Mouse (Mus musculus): Measurements from ENCODE around the gene Atp2a3. TPM values are rescaled to one million over a fixed set of nuclear protein-coding genes. Genes with fewer than 3 reads are reported as not detected.

Gene Atp2a3
- total RNA-seq (2021): 10 to 100 TPM; 18.5 to 18.6 TPM
- long read RNA-seq, experiment 1, partial matches to known transcripts: 2 of 3 reads
- long read RNA-seq, experiment 1, other reads (novel, unspliced or antisense): 1 of 3 reads
- long read RNA-seq, experiment 2, partial matches to known transcripts: 1 of 4 reads
- long read RNA-seq, experiment 2, other reads (novel, unspliced or antisense): 3 of 4 reads

DNA sequence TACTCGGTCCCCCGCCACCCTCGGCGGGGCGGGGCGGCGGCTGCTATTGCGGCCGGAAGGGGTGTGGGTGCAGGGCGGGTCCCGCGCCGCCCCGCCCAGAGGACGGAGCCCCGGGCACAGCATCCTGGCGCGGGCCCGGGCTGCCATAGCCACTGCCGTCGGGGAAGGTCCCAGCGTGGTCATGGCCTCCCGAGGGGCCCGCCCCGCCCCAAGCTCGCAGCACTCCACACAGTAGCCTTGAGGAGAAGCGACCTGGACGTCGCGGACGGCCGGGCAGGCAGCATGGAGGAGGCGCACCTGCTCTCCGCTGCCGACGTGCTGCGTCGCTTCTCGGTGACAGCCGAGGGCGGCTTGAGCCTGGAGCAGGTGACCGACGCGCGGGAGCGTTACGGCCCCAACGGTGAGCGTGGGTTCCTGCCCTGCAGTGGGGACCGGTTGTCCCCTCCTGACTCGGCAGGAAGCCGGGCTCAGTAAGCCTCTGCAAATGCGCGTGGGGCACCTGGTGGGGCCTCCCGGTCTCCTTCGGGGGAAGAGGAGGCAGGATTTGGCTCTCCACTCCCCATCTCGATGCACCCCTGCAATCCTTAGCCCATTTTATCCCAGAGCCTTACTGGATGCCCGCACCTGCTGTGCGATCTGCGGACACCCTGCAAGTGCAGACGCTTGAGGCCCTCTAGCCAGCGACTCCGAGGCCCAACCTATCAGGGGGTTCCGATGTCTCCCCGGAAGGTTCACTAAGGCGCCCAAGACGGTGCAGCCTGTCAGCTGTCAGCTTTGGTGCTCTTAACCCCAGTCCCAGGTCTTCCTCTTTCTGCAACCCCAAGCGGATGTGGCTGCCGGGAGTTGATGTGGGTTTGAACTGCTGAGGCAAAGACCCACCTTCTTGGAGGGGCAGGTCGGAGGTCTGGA is at the start of gene Atp2a3:
Atp2a3 (plus strand) TSS at position 98 of the 909 bp plus-strand sequence.
- peak; percentile 39 for DNase-seq
- intact Hi-C loops (cut with DNase I; ENCODE audit: low total_unique reads): no loop called here

DNA sequence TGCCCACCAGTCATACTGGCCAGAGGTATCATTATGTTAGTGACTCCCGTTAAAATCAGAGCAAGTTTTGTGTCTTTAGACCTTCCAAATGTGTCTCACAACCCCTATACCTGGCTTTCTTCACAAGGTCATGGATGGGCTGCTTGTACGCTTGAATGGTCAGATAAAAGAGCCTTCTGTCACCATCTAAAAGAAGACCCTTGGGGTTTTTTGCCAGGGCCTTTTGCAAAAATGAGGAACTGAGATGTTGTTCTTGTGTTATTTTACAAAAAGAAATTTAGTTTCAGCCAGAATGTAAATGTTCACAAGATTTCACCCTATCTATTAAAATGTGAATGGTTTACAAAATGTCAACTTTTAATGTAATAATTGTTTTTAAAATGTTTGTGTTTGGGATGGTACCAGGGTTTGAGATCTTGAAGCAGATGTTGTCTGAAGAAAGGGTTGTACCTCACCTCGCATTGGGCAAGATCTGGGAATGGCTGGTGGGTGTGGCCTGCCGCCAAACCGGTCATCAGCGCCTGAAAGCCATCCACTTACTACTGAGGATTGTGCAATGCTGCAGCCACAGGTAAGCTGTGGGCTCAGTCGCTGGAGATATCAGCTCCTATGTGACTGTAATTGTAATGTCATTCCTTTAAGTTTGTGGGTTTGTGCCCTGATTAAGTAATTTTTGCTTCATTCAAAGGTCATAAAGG is 43.5 kb upstream of the Atp2a3 start:
- intact Hi-C loops (cut with DNase I; ENCODE audit: low total_unique reads): no loop called here
- no peak for DNase-seq

DNA sequence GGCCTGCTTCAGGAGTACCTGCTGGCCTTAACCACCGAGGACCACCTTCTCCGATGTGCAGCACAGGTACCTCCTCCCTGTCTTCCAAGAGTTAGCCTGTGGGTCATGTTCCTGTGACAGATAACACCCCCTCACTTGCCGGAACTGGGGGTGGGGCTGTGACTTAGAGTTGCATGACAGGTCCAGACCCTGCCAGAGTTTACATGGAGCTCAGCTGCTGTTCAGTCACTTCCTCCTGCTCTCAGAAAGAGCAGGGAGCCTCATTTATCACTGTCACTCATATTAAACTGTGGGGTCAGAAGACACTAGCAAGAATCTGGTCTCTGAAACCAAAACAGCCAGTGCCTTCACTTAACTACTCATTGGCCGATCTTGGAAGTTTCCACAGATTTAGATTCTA is 37.9 kb upstream of the Atp2a3 start:
- DNase-seq: no peak
- intact Hi-C loops (cut with DNase I; ENCODE audit: low total_unique reads): no loop called here

GRCm38 (mm10) chr11:72924458-72924857 is 36.5 kb upstream of the Atp2a3 start:
- intact Hi-C loops (cut with DNase I; ENCODE audit: low total_unique reads): no loop called here
- no peak for DNase-seq

GRCm38 (mm10) chr11:72925067-72925466 is 35.9 kb upstream of the Atp2a3 start:
- intact Hi-C loops (cut with DNase I; ENCODE audit: low total_unique reads): no loop called here
- DNase-seq: no peak

DNA sequence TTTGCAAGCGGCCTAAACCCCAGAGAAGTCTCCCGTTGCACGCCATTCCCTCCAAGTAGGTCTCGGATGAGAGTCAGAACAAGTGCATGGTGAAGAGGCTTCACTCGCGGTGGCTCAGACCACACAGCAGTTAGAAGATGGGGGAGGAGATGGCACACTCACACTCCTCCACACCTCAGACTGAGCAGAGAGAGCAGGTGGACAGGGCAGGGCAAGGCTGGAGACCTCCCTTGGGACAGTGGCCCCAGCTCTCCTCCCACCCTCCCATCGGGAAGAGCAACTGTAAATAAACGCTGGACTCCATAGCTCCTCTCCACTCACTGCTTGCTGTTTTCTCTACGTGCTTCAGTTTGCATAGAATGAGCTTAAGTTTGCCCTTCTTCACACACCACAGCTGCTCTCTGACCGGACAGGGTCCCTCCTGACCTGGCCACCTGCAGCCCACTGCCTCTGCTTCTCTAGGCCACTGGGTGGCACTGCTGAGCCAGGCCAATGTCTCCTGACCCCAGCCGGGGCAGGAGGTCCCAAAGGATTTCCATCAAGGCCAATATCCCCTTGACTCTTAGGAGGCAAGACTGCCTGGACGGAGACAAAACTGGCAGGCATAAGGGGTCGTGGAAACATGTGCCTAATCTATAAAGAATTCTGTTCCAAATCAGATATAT is 34.6 kb upstream of the Atp2a3 start:
- intact Hi-C loops (cut with DNase I; ENCODE audit: low total_unique reads): loop anchor here (2.0 kb wide), 1 partner anchor 74 kb away; no protein-coding TSS in a partner anchor
- DNase-seq: peak; percentile 61

GRCm38 (mm10) chr11:72928516-72928915 is 32.5 kb upstream of the Atp2a3 start:
- no peak for DNase-seq

GRCm38 (mm10) chr11:72940208-72941143 is 20.5 kb upstream of the Atp2a3 start:
- intact Hi-C loops (cut with DNase I; ENCODE audit: low total_unique reads): no loop called here
- DNase-seq: no peak

More at GRCm38 (mm10) chr11:72928516-72928915, 32.5 kb upstream of the Atp2a3 start:
- intact Hi-C loops (cut with DNase I; ENCODE audit: low total_unique reads): no loop called here

DNA sequence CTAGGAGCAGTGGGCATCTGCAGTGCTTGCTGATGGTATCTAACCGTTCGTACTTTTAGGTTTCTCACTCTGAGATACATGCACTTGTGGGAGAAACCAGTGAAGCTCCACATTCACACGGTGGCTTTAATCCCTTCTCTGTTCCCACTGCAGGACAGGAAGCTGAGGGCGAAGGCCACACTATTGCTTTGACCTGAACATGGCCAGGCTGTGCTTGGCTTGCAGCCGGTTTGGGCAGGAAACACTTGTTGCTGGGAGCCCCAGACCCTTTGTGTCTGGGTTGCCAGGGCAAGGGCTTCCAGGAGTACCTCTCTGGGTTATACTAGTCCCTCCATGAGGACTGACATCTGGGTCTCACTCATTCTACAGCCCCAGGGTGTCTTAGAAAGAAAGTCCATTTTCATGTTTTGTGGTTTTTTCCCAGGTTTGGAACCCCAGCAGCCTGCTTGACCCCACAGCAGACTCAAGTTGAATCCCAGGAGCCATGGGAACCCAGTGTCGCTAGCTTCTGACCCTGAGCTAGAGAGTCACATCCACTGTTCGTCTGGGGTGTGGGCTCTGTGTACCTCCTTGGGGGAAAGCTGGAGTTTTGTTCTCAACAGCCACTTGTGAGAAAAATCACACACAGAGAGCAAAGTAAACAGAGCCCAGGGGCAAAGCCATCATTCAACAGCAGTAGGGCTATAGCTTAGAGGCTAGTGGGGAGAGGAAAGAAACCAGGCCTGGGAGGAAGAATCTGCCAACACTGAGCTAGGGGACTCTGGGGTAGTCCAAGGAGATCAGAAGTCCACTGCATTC is 15.8 kb upstream of the Atp2a3 start:
- no peak for DNase-seq
- intact Hi-C loops (cut with DNase I; ENCODE audit: low total_unique reads): no loop called here

DNA sequence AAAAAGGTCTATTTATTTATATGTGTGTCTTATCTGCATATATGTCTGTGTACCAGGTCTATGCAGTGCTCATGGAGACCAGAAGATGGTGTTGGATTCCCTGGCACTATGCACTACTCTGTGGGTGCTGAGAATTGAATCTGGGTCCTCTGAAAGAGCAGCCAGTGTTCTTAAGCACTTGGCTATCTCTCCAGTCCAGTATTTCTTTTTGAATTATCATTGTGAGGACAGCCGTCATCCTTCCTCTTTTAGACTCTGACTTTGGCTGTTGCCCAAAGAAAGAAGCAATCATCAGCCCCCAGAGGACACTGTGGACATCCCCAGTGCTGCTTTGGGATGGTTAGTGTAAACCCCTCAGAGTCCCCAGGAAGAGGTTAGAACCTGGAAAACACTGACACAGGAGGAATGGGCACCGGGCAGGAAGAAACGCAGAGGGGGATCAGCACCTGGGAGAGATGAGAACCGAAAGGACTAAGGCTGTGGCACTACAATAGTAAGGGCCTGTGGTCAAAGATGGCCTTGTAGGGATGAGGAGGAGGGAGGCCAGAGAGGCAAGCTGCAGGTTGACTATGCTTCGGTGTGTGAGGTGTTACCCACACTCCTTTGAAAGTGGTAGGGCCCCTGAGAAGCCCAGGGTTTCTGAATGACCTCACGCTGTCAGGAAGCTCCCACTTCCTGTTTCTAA is 15.0 kb upstream of the Atp2a3 start:
- intact Hi-C loops (cut with DNase I; ENCODE audit: low total_unique reads): no loop called here
- DNase-seq: no peak

DNA sequence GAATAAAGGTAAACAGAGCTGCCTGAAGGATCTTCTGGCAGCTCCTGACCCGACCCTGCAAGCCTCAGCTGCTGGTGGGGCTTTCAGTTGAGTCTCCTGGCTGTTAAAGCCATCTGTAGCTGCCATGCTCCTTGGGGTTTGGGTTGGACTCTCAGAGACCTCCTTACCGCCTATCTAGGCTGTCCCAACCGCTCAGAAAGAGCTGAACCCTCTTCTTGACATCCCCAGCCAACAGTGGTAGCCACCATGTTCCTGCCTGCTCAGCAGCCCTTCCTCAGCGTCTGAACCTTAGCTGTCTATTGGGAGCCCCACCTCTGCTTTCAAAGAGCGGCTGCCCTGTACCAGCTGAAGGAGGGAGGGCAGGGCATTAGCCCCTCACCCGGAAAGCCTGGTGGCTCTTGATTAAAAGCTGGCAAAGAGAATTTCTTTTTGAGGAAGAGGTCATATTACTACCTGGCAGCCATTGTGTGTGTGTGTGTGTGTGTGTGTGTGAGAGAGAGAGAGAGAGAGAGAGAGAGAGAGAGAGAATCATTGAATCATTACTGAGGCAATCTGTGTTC is 14.3 kb upstream of the Atp2a3 start:
- intact Hi-C loops (cut with DNase I; ENCODE audit: low total_unique reads): no loop called here
- DNase-seq: no peak

DNA sequence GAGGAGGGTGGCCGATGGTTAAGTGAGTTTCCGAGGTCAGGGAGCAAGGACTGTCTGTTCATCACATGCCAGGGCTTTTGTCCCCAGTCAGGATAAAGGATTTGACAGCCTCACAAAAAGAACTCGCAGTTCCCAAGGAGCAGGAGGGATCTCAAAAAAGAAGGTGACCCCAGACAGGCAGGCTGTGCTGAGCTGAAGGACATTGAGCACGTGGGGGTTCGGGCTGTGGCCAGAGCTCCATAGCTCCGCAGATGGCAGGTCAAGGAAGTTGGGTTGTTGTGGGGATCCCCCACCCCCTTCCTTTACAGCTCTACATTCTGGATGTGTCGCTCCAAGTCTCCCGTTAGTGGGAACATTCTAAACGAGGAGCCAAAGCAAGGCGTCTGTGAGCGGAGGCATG is 13.1 kb upstream of the Atp2a3 start:
- intact Hi-C loops (cut with DNase I; ENCODE audit: low total_unique reads): no loop called here
- no peak for DNase-seq

GRCm38 (mm10) chr11:72948254-72948653 is 12.7 kb upstream of the Atp2a3 start:
- intact Hi-C loops (cut with DNase I; ENCODE audit: low total_unique reads): no loop called here

GRCm38 (mm10) chr11:72951137-72952000 is 9.6 kb upstream of the Atp2a3 start:
- no peak for DNase-seq
- intact Hi-C loops (cut with DNase I; ENCODE audit: low total_unique reads): no loop called here

More at GRCm38 (mm10) chr11:72948254-72948653, 12.7 kb upstream of the Atp2a3 start:
- DNase-seq: no peak

DNA sequence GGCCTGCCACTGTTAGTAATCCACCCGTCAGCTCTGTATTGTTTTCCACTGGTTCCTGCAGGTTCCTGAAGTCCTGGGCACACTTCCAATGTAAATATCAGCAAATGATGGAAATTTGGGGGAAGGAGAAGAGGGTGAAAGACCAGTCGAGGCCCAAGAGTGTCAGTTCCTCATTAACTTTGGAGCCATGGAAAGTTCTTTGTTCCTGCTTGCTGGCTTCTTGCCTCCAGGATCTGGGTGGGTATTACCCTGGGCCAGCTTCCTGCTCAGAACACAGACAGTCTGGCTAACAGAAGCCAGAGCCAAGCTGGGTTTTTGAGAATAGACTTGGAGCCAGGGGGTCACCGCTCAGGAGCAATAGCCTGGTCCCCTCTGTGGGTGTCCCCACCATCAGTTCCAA is 8.7 kb upstream of the Atp2a3 start:
- intact Hi-C loops (cut with DNase I; ENCODE audit: low total_unique reads): no loop called here
- DNase-seq: no peak

- intact Hi-C loops (cut with DNase I; ENCODE audit: low total_unique reads): no loop called here
- DNase-seq: no peak
Observed at GRCm38 (mm10) chr11:72952697-72953096, 8.3 kb upstream of the Atp2a3 start.
